Mouse (Mus musculus) left cerebral cortex, adult 8-10 months (tissue): ENCODE data around the gene Tmem163. TPM values are rescaled to one million over a fixed set of nuclear protein-coding genes. Genes with fewer than 3 reads are reported as not detected.
A peak's percentile ranks its signal among the peaks of the same experiment; 100 is the strongest.

Source experiments
- DNase-seq, 2 experiments: peaks; one replicate each; pipeline ENCODE4 v3.0.0; 2022; ENCODE audit warnings: low spot score in 2 of 2
- total RNA-seq, 4 experiments: library from RNA; stranded (reverse); gene quantifications; 2 replicates each; pipeline ENCODE4 v1.2.4; 2022

Tmem163 gene
- total RNA-seq, 4 experiments from 2014 or later: 18.8 to 20.4 (median 19.4) TPM

GRCm38 (mm10) chr1:127441007-127441406, 238.3 kb downstream of the Tmem163 start:
- no peak for DNase-seq

- DNase-seq: peak in 1 of 2 experiments; percentile 73
Measured at GRCm38 (mm10) chr1:127439452-127439891, 239.9 kb downstream of the Tmem163 start.

- no peak for DNase-seq
Measured at GRCm38 (mm10) chr1:127437091-127437490, 242.3 kb downstream of the Tmem163 start.

Other genes starting within 250 kb of the Tmem163 start
- gene Acmsd, start 49.9 kb upstream of the Tmem163 start, total RNA-seq: not detected
- gene Ccnt2, start 94.6 kb upstream of the Tmem163 start, total RNA-seq: 10 to 100 TPM; 56.7 to 60.8 (median 59.5) TPM
- gene Map3k19, start 175.5 kb upstream of the Tmem163 start, total RNA-seq: 1 to 10 TPM; 4.7 to 6.2 (median 5.5) TPM
- 10 to 100 TPM; 79.8 to 85.6 (median 83.1) TPM for gene Rab3gap1, start 189.2 kb upstream of the Tmem163 start, total RNA-seq